Mouse (Mus musculus): ENCODE results near the gene Gatb.
"Not testable (repeated sequence)": the region's sequence is repeated elsewhere in the genome, so short reads cannot be mapped to it uniquely, and the experiment has no call there.

Gatb gene

GRCm38 (mm10) chr3:85573864-85574830 is at the start of gene Gatb:
TSS of gene Gatb (plus strand) at chr3:85574119.
- peak; percentile 99 for DNase-seq (ENCODE audit: low read depth, low spot score)

- no peak for DNase-seq (ENCODE audit: low read depth, low spot score)
Measured at GRCm38 (mm10) chr3:85530601-85531161, 43.2 kb upstream of the Gatb start.

GRCm38 (mm10) chr3:85532376-85532775 is 41.5 kb upstream of the Gatb start:
- DNase-seq (ENCODE audit: low read depth, low spot score), result no peak

GRCm38 (mm10) chr3:85535042-85535441 is 38.9 kb upstream of the Gatb start:
- no peak for DNase-seq (ENCODE audit: low read depth, low spot score)

GRCm38 (mm10) chr3:85535621-85536520 is 38.0 kb upstream of the Gatb start:
- no peak for DNase-seq (ENCODE audit: low read depth, low spot score)

- DNase-seq (ENCODE audit: low read depth, low spot score), result no peak
Measured at GRCm38 (mm10) chr3:85542765-85543164, 31.2 kb upstream of the Gatb start.

DNA sequence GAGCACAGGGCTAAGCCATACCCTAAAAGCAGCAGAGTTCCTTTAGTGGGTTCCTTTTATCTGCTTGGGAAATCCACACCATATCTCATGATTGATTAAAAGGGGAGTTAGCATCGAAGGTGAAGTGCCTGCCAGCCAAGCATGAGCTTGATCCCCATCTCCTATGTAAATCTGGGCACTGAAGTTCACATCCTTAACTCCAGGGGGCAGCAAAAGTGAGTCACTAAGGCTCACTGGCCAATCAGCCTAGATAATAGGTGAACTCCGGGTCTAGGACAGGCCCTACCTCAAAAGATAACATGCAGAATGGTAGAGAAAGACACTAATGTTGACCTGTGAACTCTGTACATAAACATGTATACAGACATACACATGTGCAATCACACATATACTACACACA is 30.3 kb upstream of the Gatb start:
- DNase-seq (ENCODE audit: low read depth, low spot score), result no peak

DNA sequence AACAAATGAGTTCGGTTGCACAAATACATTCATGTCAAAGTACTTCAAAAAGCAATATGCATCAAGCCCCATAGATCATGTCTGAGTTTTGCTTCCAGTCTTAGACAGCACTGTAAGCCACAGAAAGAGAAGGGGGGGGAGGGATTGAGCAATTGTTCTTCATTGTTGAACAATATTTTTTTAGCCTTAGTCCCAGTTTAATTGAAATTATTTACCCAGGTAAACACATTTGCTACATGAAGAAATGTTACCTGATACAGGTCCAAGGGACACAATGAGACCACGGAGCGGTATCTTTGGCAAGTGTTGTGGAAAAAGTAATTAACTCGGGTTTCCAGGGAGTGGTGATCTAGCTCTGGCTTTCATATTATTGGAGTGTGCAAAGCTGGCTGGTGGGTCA is 23.6 kb upstream of the Gatb start:
- no peak for DNase-seq (ENCODE audit: low read depth, low spot score)

DNA sequence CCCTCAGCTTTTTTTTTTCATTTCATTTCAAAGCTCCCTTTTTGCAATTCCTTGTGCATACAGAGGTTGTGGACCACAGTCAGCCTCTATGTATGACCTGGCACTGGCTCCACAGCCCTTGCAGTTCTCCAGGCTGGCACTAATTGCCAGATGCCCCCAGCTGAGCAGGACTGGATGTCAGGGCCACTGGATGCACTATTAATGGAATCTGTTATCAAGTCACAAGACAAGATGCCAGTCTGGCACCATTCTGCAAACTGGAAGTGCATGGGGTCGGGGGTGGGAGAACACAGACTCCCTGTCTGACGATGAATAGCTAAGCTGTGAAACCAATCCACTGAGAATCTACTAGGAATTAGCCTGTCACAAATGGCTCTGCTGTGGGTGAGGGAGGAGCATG is 22.6 kb upstream of the Gatb start:
- DNase-seq (ENCODE audit: low read depth, low spot score), result no peak

DNA sequence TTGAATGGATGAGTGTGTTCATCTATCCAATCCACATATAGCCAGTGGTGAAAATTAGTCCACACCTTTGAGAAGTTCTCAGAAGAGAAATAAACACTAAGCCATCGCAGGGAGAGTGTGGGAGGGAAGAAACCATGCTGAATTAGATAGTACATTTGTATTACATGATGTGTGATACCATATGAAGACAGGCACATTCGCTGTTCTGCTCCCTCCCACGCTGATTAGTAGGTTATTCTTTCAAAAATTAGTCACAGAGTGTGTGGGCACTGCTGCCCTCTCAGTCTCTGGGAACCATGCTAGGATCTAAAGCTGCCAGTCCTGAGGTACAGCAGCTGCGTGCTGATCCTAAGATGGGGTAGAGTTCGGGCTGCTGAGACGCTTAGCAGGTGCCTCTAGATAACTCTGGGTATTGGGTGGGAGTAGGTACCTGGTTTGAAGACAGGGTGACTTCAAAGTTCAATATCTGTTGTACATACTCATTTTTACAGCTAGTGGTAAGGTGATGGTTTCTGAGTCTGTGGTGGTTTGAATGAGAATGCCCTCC is 20.1 kb upstream of the Gatb start:
- DNase-seq (ENCODE audit: low read depth, low spot score), result no peak

- DNase-seq (ENCODE audit: low read depth, low spot score), result no peak
Measured at GRCm38 (mm10) chr3:85564603-85565002, 9.3 kb upstream of the Gatb start.

GRCm38 (mm10) chr3:85571276-85571675 is 2.6 kb upstream of the Gatb start:
- DNase-seq (ENCODE audit: low read depth, low spot score), result no peak

DNA sequence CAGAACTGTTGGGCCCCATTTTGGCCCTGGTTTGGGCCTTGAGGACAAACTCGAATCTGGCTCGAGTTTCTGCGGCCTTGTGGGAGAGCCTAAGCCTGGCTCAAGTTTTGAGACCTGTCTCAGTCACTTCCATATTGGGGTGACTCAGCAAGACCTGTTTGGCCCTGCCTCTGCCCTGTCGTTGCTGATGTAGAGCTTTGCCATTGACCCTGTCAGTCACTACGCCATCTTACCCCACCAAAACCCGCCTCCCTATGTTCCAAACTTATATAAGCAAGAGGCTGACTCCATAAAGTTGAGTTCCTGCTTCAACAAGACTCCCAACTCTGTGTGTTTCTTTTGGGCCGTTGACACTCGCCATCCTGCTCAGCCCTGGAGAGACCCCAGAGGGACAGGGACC is 1.4 kb upstream of the Gatb start:
- not testable (repeated sequence) for DNase-seq (ENCODE audit: low read depth, low spot score)

DNA sequence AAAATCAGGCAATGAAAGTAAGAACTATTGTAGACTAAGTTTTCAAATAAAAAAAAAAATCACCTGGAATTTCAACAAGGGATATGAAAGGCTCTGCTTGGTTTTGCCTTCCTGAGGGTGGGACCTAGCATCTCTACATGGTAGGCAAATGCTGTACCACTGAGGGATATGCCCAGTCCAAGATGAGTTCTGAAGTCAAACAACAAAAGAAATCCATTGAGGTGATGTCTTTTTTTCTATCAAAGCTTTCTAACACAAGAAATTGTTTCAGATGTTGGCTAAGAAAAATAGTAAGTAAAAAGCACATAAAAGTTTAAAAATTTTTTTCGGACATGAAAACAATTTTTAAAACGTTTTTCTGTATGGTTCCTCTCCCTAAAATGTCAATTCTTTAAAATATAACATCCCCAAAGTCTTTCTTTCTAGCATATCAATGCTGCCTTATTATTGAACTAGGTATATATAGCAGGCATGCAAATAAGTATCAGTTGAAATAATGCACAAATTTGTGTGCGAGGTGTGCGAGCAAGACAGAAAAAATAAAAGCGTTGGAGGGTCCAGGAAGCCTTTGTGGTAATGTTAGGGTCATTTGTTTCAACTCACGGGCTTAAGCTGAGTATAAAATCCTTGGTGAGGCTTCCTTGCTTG is 579 bp upstream of the Gatb start:
- no peak for DNase-seq (ENCODE audit: low read depth, low spot score)

DNA sequence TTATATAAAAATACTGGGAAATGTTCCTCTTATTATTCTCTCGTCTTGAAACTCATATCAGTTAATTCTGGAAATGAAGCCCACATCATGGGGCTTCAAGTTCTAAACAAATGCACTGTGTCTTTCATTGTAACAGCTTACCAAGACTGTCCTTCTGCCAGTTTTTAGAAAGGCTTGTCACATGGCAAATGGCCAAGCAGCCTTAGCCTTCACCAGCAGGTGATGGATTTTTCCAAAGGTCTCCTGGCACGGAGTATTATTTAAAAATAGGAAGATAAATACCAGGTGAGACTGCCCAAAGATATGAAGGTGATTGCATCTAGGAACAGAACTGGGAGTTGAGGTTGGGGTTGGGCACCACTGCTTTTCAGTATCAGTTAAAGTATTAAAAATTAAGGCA is 8.8 kb downstream of the Gatb start:
- no peak for DNase-seq (ENCODE audit: low read depth, low spot score)

DNA sequence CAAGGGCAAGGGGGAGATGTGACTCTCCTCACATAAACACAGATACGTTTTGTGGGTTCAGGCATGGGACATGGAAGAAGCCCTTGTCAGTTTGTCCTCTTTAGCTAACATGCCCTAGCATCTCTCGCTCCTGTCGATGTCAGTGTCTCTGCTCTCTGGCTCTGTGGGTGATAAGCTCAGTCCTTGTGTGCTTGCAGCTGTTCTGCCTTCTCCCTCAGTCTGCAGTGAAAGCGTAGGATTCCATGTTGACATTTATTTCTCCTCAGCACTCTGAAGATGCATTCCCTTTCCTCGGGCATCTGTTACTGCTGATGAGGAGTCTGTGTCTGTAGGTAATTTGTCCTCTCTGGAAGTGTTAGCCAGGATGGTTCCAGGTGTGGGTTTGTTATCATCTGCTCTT is 9.3 kb downstream of the Gatb start:
- no peak for DNase-seq (ENCODE audit: low read depth, low spot score)

GRCm38 (mm10) chr3:85584966-85585365 is 11.0 kb downstream of the Gatb start:
- DNase-seq (ENCODE audit: low read depth, low spot score), result no peak

DNA sequence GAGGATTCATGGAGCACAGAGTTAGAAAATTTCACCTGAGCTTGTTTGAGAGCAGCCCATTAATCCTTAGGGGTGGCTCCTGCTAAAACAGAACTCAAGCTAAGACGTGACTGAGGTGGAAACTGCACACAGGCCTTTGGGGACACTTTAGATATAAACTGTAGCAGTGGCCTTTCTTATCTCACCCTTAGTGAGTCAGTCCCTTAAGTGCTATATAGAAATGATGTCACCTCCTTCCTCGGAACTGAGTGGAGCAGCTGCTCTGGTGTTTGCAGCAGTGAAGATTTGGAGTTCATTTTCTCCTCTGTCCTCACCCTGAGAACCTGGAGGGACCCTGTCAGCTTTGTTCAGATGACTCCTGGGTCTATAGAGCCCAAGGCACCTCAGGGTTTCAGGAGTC is 14.8 kb downstream of the Gatb start:
- DNase-seq (ENCODE audit: low read depth, low spot score), result no peak

DNA sequence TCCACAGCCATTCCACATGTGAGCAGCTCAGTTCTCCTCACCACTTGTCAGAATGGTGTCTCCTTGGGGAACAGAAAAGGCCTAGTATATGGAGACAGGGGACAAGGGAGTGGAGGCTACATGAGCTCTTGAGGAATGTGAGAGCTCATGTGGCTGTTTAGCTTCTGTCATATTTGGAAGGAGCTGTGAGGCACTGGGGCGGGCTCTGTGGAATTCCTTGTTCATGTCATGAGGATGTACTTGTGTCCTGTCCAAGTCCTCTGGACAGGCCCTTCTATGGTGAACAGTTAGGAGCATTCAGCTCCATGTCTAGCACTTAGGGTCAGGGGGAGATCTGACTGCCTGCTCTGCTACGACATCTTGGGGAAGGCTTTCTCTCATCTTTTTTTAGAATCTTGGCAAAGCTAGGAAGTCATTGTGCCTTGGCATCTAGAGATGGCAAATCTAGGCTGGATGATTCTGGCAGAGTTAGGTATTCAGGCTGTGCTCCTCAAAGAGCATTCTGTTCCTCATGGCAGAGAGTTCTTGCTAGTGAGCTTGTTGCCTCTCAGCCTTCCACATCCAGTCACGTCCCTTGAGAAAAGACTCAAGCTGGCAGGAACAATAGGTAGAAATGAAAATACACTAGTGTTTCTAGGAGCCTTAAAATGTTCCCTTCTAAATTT is 16.3 kb downstream of the Gatb start:
- no peak for DNase-seq (ENCODE audit: low read depth, low spot score)

DNA sequence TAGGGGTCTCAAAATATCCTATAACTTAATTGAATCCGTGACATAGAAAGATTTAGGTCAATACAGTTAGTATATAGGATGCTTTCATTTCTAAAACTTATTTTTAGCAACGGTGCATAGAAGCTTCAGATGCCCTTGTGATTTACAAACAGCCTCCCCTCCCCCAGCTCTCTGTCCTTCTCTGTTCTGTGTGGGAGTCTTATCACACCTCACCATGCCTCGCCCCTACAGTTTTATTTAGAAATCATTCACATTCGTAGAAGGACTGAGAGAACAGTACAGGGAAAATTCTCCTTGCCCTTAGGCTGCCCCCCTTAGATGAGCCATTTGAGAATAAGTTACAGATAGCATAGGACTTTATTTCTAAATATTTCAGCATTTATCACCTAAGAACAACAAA is 18.1 kb downstream of the Gatb start:
- no peak for DNase-seq (ENCODE audit: low read depth, low spot score)

All from brain, embryonic 18.5 days (tissue).